Mouse (Mus musculus) limb, embryonic 14.5 days (tissue): ENCODE measurements around the gene Zbtb4. TPM values are rescaled to one million over a fixed set of nuclear protein-coding genes. Genes with fewer than 3 reads are reported as not detected.

ENCODE experiments used
- ATAC-seq: fragments of 200-750 bp; cut with Nextera tagmentation; 2 replicates; pipeline ENCODE4 v1.8.0; 2017; ENCODE audit warnings: low read depth, moderate number of reproducible peaks, moderate TSS enrichment; ENCODE audit not compliant: low FRiP score
- DNase-seq: peaks from one replicate; pipeline ENCODE4 v3.0.0-alpha.2; 2015; ENCODE audit warnings: low spot score
- H3K27ac ChIP-seq: fragments of 300-500 bp; sonication (generic); replicated peaks from 2 replicates; pipeline ENCODE4 v1.5.1; 2014; ENCODE audit warnings: low read depth, mild to moderate bottlenecking, low read length, moderate library complexity, mixed read lengths
- H3K27me3 ChIP-seq: fragments of 300-500 bp; sonication (generic); 2 replicates; pipeline ENCODE4 v1.6.1; 2014; ENCODE audit warnings: low read length, mixed read lengths; ENCODE audit not compliant: control insufficient read depth, insufficient read depth
- H3K36me3 ChIP-seq: fragments of 300-500 bp; sonication (generic); 2 replicates; pipeline ENCODE4 v1.6.1; 2014; ENCODE audit warnings: mild to moderate bottlenecking, low read length, moderate library complexity, mixed read lengths; ENCODE audit not compliant: control insufficient read depth, insufficient read depth
- H3K4me1 ChIP-seq: fragments of 300-500 bp; sonication (generic); 2 replicates; pipeline ENCODE4 v1.6.1; 2014; ENCODE audit warnings: antibody characterized with exemption, low read length, mixed read lengths; ENCODE audit not compliant: control insufficient read depth, insufficient read depth
- H3K4me2 ChIP-seq: fragments of 300-500 bp; sonication (generic); replicated peaks from 2 replicates; pipeline ENCODE4 v1.6.1; 2014; ENCODE audit warnings: low read depth, mild to moderate bottlenecking, low read length, moderate library complexity; ENCODE audit not compliant: severe bottlenecking
- H3K4me3 ChIP-seq: fragments of 300-500 bp; sonication (generic); replicated peaks from 2 replicates; pipeline ENCODE4 v1.5.1; 2014; ENCODE audit warnings: low read length
- H3K9ac ChIP-seq: fragments of 300-500 bp; sonication (generic); 2 replicates; pipeline ENCODE4 v1.6.1; 2014; ENCODE audit warnings: mild to moderate bottlenecking, low read depth, low read length, moderate library complexity; ENCODE audit not compliant: severe bottlenecking
- H3K9me3 ChIP-seq: fragments of 300-500 bp; sonication (generic); 2 replicates; pipeline ENCODE4 v1.6.1; 2016; ENCODE audit warnings: low read length; ENCODE audit not compliant: control insufficient read depth
- POLR2A ChIP-seq: fragments of 200-500 bp; IDR thresholded peaks from 2 replicates; pipeline ENCODE4 v1.8.0; 2012; ENCODE audit warnings: inconsistent platforms, mild to moderate bottlenecking, moderate library complexity, borderline replicate concordance; ENCODE audit not compliant: insufficient read depth, insufficient read length; ENCODE audit errors: extremely low read depth
- WGBS: fragments of 180-500 bp; shearing (Covaris S2); extraction: QIAGEN DNeasy Blood & Tissue Kit; methylation state at CpG from one replicate; pipeline ENCODE4 v1.1.7; 2014; 5-methylcytosine and 5-hydroxymethylcytosine counted together
- polyA plus RNA-seq, 2 experiments: library from polyadenylated mRNA; depleted of rRNA in 1 of 2; stranded (reverse) in 1 of 2; unstranded in 1 of 2; fragments of >200 nt; fragmentation: Nextera tagmentation in 1 of 2; extraction: Ambion mirVana in 1 of 2; gene quantifications; 2 replicates each; pipeline versions ENCODE4 v1.2.1 to v1.2.3; 2012 to 2014

The Zbtb4 gene
- polyA plus RNA-seq, 2 experiments = 4.1 to 12.8 TPM

- Histone ChIP-seq H3K36me3 (no peaks in the 10 kb centered on the region), H3K4me1 (peaks cover 34% of the 10 kb centered on the region), H3K9ac (peak within 1 kb of the TSS; percentile 65), H3K9me3 (no peaks in the 10 kb centered on the region), H3K4me2 (peak within 1 kb of the TSS; percentile 73), H3K4me3 (peak within 1 kb of the TSS; percentile 56), H3K27me3 (no peaks in the 10 kb centered on the region), H3K27ac (peak within 1 kb of the TSS; percentile 95)
- peak; percentile 96 for ATAC-seq
- under 1% methylated on average over 33 of the region's 36 CpGs for WGBS
- DNase-seq = peak; percentile 97
- peak; percentile 100 for TF ChIP-seq POLR2A
These were observed 7.2 kb upstream of the Zbtb4 start, which contains the start of gene Polr2a for GRCm38 (mm10) chr11:69758478-69758970. TSS of gene Polr2a (minus strand) at chr11:69758637.

GRCm38 (mm10) chr11:69758971-69759721 is 6.6 kb upstream of the Zbtb4 start:
- no peaks in the 10 kb centered on the region for H3K27me3 ChIP-seq
- peaks cover 34% of the 10 kb centered on the region for H3K4me1 ChIP-seq
- H3K36me3 ChIP-seq = no peaks in the 10 kb centered on the region
- under 1% methylated on average over 37 of the region's 37 CpGs for WGBS
- no peaks in the 10 kb centered on the region for H3K9me3 ChIP-seq
- ATAC-seq = peak; percentile 89
- H3K4me2 ChIP-seq = peak overlapping the region; percentile 66
- TF ChIP-seq POLR2A = peak; percentile 63; the same call in 1 of the 2 replicates
- peak; percentile 95 for DNase-seq
- peak overlapping the region; percentile 56 for H3K4me3 ChIP-seq
- peak overlapping the region; percentile 95 for H3K27ac ChIP-seq
- peak overlapping the region; percentile 65 for H3K9ac ChIP-seq

- DNase-seq (no peak), ATAC-seq (no peak)
- Histone ChIP-seq H3K4me3 (peak overlapping the region; percentile 56), H3K27ac (peak overlapping the region; percentile 95), H3K4me2 (peak overlapping the region; percentile 66), H3K9ac (peak overlapping the region; percentile 65; the same call in 1 of the 2 replicates), H3K36me3 (no peaks in the 10 kb centered on the region), H3K27me3 (no peaks in the 10 kb centered on the region), H3K9me3 (no peaks in the 10 kb centered on the region), H3K4me1 (peaks cover 35% of the 10 kb centered on the region)
- WGBS = 86% methylated on average over 14 of the region's 14 CpGs
- TF ChIP-seq POLR2A = no peak
These were observed 5.4 kb upstream of the Zbtb4 start for GRCm38 (mm10) chr11:69760160-69760900.

GRCm38 (mm10) chr11:69760901-69761200 is 4.9 kb upstream of the Zbtb4 start:
- WGBS = 92% methylated on average over 7 of the region's 7 CpGs
- Histone ChIP-seq H3K27ac (no peak overlapping the region), H3K9me3 (no peaks in the 10 kb centered on the region), H3K4me3 (no peak overlapping the region), H3K9ac (0 out of 2 replicates have a peak overlapping the region, but pooled peaks have one; percentile 65), H3K27me3 (no peaks in the 10 kb centered on the region), H3K4me1 (peaks cover 31% of the 10 kb centered on the region), H3K36me3 (no peaks in the 10 kb centered on the region), H3K4me2 (no peak overlapping the region)
- TF ChIP-seq POLR2A = no peak
- ATAC-seq (no peak), DNase-seq (no peak)

- Histone ChIP-seq H3K4me1 (peaks cover 29% of the 10 kb centered on the region), H3K9ac (no peak within 1 kb of the TSS), H3K36me3 (no peaks in the 10 kb centered on the region), H3K9me3 (no peaks in the 10 kb centered on the region), H3K27me3 (no peaks in the 10 kb centered on the region), H3K27ac (no peak within 1 kb of the TSS), H3K4me2 (no peak within 1 kb of the TSS), H3K4me3 (no peak within 1 kb of the TSS)
- 71% methylated on average over 1 of the region's 1 CpGs for WGBS
- ATAC-seq (no peak), DNase-seq (no peak)
- TF ChIP-seq POLR2A = no peak
These were observed 3.8 kb upstream of the Zbtb4 start, which contains the start of gene Slc35g3 for GRCm38 (mm10) chr11:69761868-69762267. TSS of gene Slc35g3 (minus strand) at chr11:69761968.
